Mouse (Mus musculus) heart, adult 2 months (tissue): Measurements from ENCODE around the gene Klhl42. TPM values are rescaled to one million over a fixed set of nuclear protein-coding genes. Genes with fewer than 3 reads are reported as not detected.
A peak's percentile ranks its signal among the peaks of the same experiment; 100 is the strongest.

Source experiments
- DNase-seq, 2 experiments: peaks; one replicate each; pipeline ENCODE4 v3.0.0; 2021
- H3K27ac ChIP-seq: fragments of 200-600 bp; 2 replicates; pipeline ENCODE4 v1.8.1; 2022
- H3K27me3 ChIP-seq: fragments of 200-500 bp; 2 replicates; pipeline ENCODE4 v1.6.1; 2012; ENCODE audit warnings: mild to moderate bottlenecking, low read length, inconsistent platforms, mixed read lengths; ENCODE audit not compliant: control insufficient read depth, insufficient read depth
- H3K36me3 ChIP-seq: fragments of 200-500 bp; 2 replicates; pipeline ENCODE4 v1.6.1; 2012; ENCODE audit warnings: low read length, inconsistent platforms; ENCODE audit not compliant: control insufficient read depth, insufficient read depth
- H3K4me1 ChIP-seq: fragments of 200-500 bp; 2 replicates; pipeline ENCODE4 v1.6.1; 2011; ENCODE audit warnings: low read length; ENCODE audit not compliant: control insufficient read depth, insufficient read depth
- H3K4me3 ChIP-seq: fragments of 200-600 bp; 2 replicates; pipeline ENCODE4 v1.8.1; 2022
- H3K79me2 ChIP-seq: fragments of 200-500 bp; replicated peaks from 2 replicates; pipeline ENCODE4 v1.6.1; 2012; ENCODE audit warnings: mild to moderate bottlenecking, inconsistent platforms, low read length, moderate library complexity, mixed read lengths; ENCODE audit not compliant: control insufficient read depth, insufficient read depth
- H3K9ac ChIP-seq: fragments of 200-500 bp; 2 replicates; pipeline ENCODE4 v1.6.1; 2012; ENCODE audit warnings: low read depth, mild to moderate bottlenecking, control low read depth, inconsistent platforms, low read length, mixed read lengths
- CTCF ChIP-seq: fragments of 200-600 bp; IDR thresholded peaks from 2 replicates; pipeline ENCODE4 v1.8.1; 2022; ENCODE audit warnings: antibody characterized with exemption, mild to moderate bottlenecking, moderate library complexity
- EP300 ChIP-seq: fragments of 200-500 bp; IDR thresholded peaks from 2 replicates; pipeline ENCODE4 v1.6.1; 2011; ENCODE audit warnings: low read depth, low read length, control low read depth; ENCODE audit not compliant: insufficient read depth
- POLR2A ChIP-seq: fragments of 200-500 bp; IDR thresholded peaks from 2 replicates; pipeline ENCODE4 v1.6.1; 2011; ENCODE audit warnings: mild to moderate bottlenecking, low read depth, low read length, control low read depth; ENCODE audit not compliant: insufficient read depth
- WGBS: fragments of 180-500 bp; shearing (Covaris S2); methylation state at CpG from one replicate; pipeline ENCODE4 v1.1.7; 2018; 5-methylcytosine and 5-hydroxymethylcytosine counted together
- intact Hi-C: fragments of 180-260 bp; cut with DNase I; formaldehyde crosslinking; loops from one replicate; pipeline ENCODE4 v1.15.1; 2025
- polyA plus RNA-seq: library from polyadenylated mRNA; depleted of rRNA; stranded (reverse); fragments of >200 nt; gene quantifications from 2 replicates; pipeline ENCODE4 v1.2.3, GENCODE M21; 2012
- total RNA-seq, 2 experiments: library from RNA; stranded (reverse); gene quantifications; 2 replicates each; pipeline ENCODE4 v1.2.3; 2021

Gene Klhl42
- total and polyA plus RNA-seq, 3 experiments, result 4.0 to 5.8 (median 4.7) TPM

DNA sequence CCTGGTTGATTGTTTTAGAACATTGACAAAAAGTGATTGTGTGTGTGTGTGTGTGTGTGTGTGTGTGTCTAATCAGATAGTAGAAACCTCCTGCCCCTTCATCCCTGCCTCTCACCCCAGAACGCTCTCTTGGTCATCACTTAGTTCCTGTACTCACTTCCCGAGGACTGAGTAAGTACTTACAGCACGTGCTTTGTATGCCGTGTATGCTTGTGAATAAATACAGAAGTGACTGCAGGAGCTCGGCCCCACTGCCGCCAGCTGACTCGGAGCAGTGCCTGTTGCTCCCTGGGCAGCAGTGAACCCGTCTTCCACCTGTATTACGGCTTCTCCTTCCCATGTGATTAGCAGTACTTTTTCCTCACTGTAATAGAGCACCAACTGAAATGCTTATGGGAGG lies 38.7 kb upstream of the Klhl42 start:
- no peak for DNase-seq
- Histone ChIP-seq H3K4me1 (peaks cover 2% of the 10 kb centered on the region; the same call in 1 of the 2 replicates), H3K27me3 (no peaks in the 10 kb centered on the region), H3K9ac (no peak overlapping the region), H3K79me2 (no peaks in the 10 kb centered on the region), H3K36me3 (peaks cover 8% of the 10 kb centered on the region), H3K4me3 (no peak overlapping the region), H3K27ac (no peak overlapping the region)
- TF ChIP-seq POLR2A (no peak), EP300 (no peak), CTCF (no peak)
- intact Hi-C loops, result no loop called here
- 92% methylated on average over 9 of the region's 9 CpGs for WGBS

DNA sequence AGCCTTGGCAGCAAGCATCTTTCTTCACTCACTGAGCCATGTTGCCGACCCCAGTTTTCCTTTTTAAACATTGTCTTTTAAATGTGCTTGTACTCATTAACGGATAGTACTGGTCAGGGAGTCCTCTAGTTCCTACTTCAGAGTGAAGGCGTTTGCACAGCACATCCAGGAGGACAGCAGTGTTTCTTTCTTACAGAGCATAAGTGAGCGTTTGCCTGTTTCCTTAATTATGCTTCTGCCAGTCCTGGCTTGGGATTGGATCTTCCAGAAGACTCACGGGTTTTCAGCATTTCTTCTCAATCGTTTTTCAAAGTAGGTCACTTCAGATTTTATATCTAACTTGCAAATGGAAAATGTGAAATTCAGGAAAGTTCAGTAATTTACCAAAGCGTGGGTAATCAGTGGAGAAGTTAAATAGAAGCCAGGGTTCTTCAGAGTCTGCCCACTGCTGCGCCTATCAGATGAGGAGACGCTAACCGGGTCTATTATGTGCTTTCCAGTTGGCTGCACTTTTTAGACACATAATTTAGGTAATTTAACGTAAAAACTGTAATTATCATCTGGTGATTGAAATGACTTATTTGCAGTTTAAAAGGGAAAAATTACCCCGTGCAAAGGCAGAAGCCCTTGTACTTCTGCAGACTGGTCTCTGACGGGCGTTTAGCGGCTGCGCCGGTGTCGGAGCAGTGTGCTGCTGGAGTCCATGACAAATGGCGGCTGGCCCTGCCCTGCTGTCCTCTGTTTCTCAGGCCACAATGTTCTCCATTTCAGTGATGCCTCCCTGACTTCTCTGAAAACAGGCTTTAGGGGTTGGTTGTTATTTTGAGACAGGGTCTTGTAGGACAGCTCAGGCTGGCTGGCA lies 37.2 kb upstream of the Klhl42 start:
- WGBS, result 92% methylated on average over 19 of the region's 19 CpGs
- DNase-seq, result no peak
- Histone ChIP-seq H3K4me1 (peaks cover 2% of the 10 kb centered on the region; the same call in 1 of the 2 replicates), H3K27ac (no peak overlapping the region), H3K4me3 (no peak overlapping the region), H3K9ac (no peak overlapping the region), H3K79me2 (no peaks in the 10 kb centered on the region), H3K36me3 (peaks cover 11% of the 10 kb centered on the region), H3K27me3 (no peaks in the 10 kb centered on the region)
- TF ChIP-seq CTCF (no peak), EP300 (no peak), POLR2A (no peak)
- intact Hi-C loops, result no loop called here

DNA sequence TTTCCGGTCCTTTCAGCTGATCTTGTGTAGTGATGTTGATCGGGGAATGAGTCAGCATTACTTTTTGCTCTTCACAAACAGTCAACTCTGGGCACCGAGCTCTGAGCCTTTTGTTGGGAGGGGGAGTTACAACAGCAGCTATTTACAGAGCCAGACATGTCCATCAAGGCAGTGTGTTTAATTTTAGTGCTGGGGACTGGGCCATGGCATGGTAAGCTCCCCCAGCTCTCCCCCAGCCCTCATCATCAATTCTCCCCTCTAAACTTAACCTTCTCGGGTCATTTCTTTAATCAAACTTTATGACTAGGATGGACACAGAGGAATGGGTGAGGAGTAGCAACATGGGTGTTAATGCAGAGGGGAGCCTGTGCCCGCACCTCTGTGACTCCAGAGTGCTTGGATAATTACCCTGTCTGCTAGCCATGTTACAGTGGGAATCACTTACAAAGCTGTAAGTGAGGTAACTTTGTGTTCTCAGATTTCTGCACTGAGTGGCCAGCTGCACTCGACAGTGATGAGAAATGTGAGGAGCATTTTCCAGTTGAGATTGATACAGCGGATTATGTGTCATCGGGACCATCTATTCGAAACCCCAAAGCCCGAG lies 35.7 kb upstream of the Klhl42 start:
- DNase-seq, result no peak
- Histone ChIP-seq H3K9ac (no peak overlapping the region), H3K36me3 (peaks cover 11% of the 10 kb centered on the region), H3K4me1 (peaks cover 2% of the 10 kb centered on the region; the same call in 1 of the 2 replicates), H3K27ac (no peak overlapping the region), H3K4me3 (no peak overlapping the region), H3K79me2 (no peaks in the 10 kb centered on the region), H3K27me3 (no peaks in the 10 kb centered on the region)
- intact Hi-C loops, result loop anchor here (5.0 kb wide), 1 partner anchor 33 kb away; no protein-coding TSS in a partner anchor
- 75% methylated on average over 10 of the region's 10 CpGs for WGBS
- TF ChIP-seq POLR2A (no peak), EP300 (no peak), CTCF (no peak)

DNA sequence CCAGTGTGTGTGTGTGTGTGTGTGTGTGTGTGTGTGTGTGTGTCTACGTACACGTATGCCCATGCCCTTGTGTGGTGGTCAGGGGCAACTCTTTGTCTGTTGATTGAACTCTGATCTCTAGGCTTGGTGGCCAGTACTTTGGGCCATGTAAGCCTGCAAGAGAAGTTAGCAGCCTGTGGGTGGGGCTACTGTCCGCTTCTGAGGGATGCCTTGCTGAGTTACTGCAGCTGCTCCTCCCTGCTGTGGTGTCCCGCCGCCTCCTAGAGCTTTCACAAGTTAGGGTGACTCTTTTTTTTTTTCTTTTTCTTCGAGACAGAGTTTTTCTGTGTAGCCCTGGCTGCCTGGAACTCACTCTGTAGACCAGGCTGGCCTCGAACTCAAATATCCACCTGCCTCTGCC lies 31.9 kb upstream of the Klhl42 start:
- H3K27me3 ChIP-seq, result no peaks in the 10 kb centered on the region
- H3K27ac ChIP-seq, result no peak overlapping the region
- peaks cover 11% of the 10 kb centered on the region for H3K36me3 ChIP-seq
- TF ChIP-seq CTCF (peak; percentile 30), EP300 (no peak)
- WGBS, result 71% methylated on average over 7 of the region's 7 CpGs
- no peak overlapping the region for H3K9ac ChIP-seq
- H3K4me1 ChIP-seq, result peaks cover 5% of the 10 kb centered on the region; the same call in 1 of the 2 replicates
- DNase-seq, result no peak
- no peak overlapping the region for H3K4me3 ChIP-seq
- intact Hi-C loops, result loop anchor here (5.0 kb wide), 1 partner anchor 37 kb away; no protein-coding TSS in a partner anchor
- H3K79me2 ChIP-seq, result no peaks in the 10 kb centered on the region; the same call in 1 of the 2 replicates

DNA sequence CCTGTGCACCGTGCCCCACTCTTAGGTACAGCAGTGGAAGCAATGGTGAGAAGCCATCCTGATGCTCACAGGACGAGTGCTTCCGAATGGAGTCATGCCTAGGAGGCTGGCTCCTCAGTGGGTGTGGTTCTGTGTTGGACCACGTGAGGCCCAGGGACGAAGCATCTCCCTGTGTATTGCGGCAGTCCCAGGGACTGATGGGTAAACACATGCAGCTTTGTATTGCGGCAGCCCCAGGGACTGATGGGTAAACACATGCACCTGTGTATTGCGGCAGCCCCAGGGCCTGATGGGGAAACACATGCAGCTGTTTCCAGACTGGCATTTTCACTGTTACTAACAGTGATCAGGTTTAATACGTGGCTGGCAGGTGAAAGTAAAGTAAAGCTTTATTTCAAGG lies 29.5 kb upstream of the Klhl42 start:
- TF ChIP-seq POLR2A (no peak), EP300 (no peak), CTCF (no peak)
- no peak for DNase-seq
- Histone ChIP-seq H3K27me3 (no peaks in the 10 kb centered on the region), H3K79me2 (no peaks in the 10 kb centered on the region; the same call in 1 of the 2 replicates), H3K4me1 (peaks cover 3% of the 10 kb centered on the region; the same call in 1 of the 2 replicates), H3K4me3 (no peak overlapping the region), H3K27ac (no peak overlapping the region), H3K36me3 (peaks cover 6% of the 10 kb centered on the region), H3K9ac (no peak overlapping the region)
- 92% methylated on average over 9 of the region's 9 CpGs for WGBS
- intact Hi-C loops, result no loop called here

DNA sequence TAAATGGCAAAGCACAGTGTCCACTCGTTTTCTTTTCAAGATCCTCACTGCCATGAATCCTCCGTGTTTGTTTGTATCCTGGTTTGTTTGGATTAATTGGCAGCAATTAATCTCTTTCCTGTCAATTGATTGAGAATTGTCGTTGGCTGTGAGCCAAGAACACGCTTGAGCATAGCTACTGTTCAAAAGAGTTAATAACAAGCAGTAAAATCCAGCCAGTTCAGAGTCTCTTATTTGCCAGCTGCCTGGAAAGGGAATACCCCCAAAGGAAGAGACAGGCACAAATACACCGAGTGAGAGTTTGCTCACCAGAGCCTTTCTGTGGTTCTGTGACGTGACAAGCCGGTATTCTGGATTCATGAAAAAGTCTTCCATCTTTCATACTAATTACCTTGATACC lies 29.1 kb upstream of the Klhl42 start:
- intact Hi-C loops, result no loop called here
- H3K4me3 ChIP-seq, result no peak overlapping the region
- 73% methylated on average over 7 of the region's 7 CpGs for WGBS

More for the DNA sequence above, 29.1 kb upstream of the Klhl42 start:
- H3K27ac ChIP-seq, result no peak overlapping the region
- peaks cover 3% of the 10 kb centered on the region; the same call in 1 of the 2 replicates for H3K4me1 ChIP-seq
- H3K79me2 ChIP-seq, result no peaks in the 10 kb centered on the region; the same call in 1 of the 2 replicates
- no peak for TF ChIP-seq CTCF
- no peak overlapping the region for H3K9ac ChIP-seq
- H3K27me3 ChIP-seq, result no peaks in the 10 kb centered on the region
- DNase-seq, result no peak
- peaks cover 4% of the 10 kb centered on the region for H3K36me3 ChIP-seq
